Mouse (Mus musculus) spleen, adult 2 months (tissue): ENCODE results near the gene Acvr1b. TPM values are rescaled to one million over a fixed set of nuclear protein-coding genes. Genes with fewer than 3 reads are reported as not detected.

Experiments used
- DNase-seq, 2 experiments: peaks; one replicate each; pipeline versions ENCODE4 v3.0.0 to v3.0.0-alpha.2; 2012 to 2021; ENCODE audit warnings: low spot score in 2 of 2, low read depth in 1 of 2
- H3K27ac ChIP-seq: fragments of 200-500 bp; 2 replicates; pipeline ENCODE4 v1.5.1; 2012; ENCODE audit warnings: low read length, inconsistent platforms; ENCODE audit not compliant: insufficient read depth
- H3K27me3 ChIP-seq: fragments of 200-500 bp; 2 replicates; pipeline ENCODE4 v1.6.1; 2012; ENCODE audit warnings: mild to moderate bottlenecking, moderate library complexity, low read length, inconsistent platforms; ENCODE audit not compliant: control insufficient read depth, insufficient read depth
- H3K36me3 ChIP-seq: fragments of 200-500 bp; 2 replicates; pipeline ENCODE4 v1.6.1; 2012; ENCODE audit warnings: mild to moderate bottlenecking, low read length, inconsistent platforms; ENCODE audit not compliant: control insufficient read depth, insufficient read depth
- H3K4me1 ChIP-seq: fragments of 200-500 bp; 2 replicates; pipeline ENCODE4 v1.6.1; 2011; ENCODE audit warnings: inconsistent platforms; ENCODE audit not compliant: control insufficient read depth, insufficient read depth, insufficient read length
- H3K4me3 ChIP-seq: fragments of 200-500 bp; 2 replicates; pipeline ENCODE4 v1.5.1; 2011; ENCODE audit warnings: mild to moderate bottlenecking, inconsistent platforms; ENCODE audit not compliant: insufficient read depth, insufficient read length; ENCODE audit errors: extremely low read depth
- CTCF ChIP-seq: fragments of 200-500 bp; IDR thresholded peaks from 2 replicates; pipeline ENCODE4 v1.5.1; 2011; ENCODE audit warnings: mild to moderate bottlenecking, inconsistent platforms; ENCODE audit not compliant: insufficient read depth, insufficient read length, insufficient replicate concordance; ENCODE audit errors: extremely low read depth
- POLR2A ChIP-seq: fragments of 200-500 bp; IDR thresholded peaks from 2 replicates; pipeline ENCODE4 v1.6.1; 2011; ENCODE audit warnings: low read depth, low read length, inconsistent platforms
- WGBS: fragments of 180-500 bp; shearing (Covaris S2); methylation state at CpG from one replicate; pipeline ENCODE4 v1.1.7; 2018; 5-methylcytosine and 5-hydroxymethylcytosine counted together
- polyA plus RNA-seq: library from polyadenylated mRNA; depleted of rRNA; stranded (reverse); fragments of >200 nt; gene quantifications from 2 replicates; pipeline ENCODE4 v1.2.3, GENCODE M21; 2012

Gene Acvr1b
- polyA plus RNA-seq, 1 experiment = 17.9 TPM

DNA sequence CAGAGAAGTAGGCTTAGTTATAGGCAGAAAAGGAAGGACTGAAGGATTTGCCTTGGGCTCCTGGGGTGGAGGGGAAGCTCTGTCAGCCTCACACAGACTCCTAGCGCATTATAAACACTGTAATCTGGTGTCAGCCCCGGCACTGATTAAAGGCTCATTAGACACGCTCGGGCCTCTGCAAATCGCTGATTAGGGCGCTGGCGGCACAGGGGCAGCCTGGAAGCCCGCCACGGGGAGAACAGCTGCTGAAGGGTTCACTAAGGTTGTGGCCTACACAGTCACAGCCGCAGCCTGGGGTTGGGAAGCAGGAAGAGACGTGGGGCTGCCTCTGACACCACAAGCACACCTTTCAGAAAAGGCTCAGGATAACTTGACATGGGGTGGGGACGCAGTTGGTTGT, 34.0 kb upstream of the Acvr1b start:
- H3K27ac ChIP-seq = no peak overlapping the region
- no peaks in the 10 kb centered on the region for H3K36me3 ChIP-seq
- no peak for DNase-seq
- 60% methylated on average over 12 of the region's 12 CpGs for WGBS
- no peak overlapping the region for H3K4me3 ChIP-seq
- peaks cover 7% of the 10 kb centered on the region; the same call in 1 of the 2 replicates for H3K4me1 ChIP-seq
- TF ChIP-seq CTCF (no peak), POLR2A (no peak)
- H3K27me3 ChIP-seq = no peaks in the 10 kb centered on the region

DNA sequence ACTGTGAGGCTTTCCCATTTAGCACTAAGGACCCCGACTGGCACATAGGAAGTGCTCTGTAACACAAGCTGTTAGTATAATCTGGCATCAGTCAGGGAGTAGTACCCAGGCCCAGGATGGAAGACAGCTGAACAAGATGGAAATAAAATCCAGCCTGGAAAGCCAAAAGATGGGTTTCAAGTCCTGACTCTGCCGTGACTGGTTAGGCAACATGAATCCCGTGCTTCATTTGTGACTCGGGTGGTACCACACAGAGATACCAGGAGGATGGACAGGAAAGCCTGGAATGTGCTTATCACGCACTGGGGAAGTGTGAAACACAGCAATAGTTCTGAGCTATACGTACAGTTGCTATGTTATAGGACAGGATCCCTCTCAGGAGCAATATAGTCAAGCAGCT, 33.3 kb upstream of the Acvr1b start:
- Histone ChIP-seq H3K4me3 (no peak overlapping the region), H3K27ac (no peak overlapping the region)
- TF ChIP-seq CTCF (no peak), POLR2A (no peak)

GRCm38 (mm10) chr15:101141061-101141541, 32.8 kb upstream of the Acvr1b start:
- peak in 1 of 2 experiments; percentile 53 for DNase-seq

More for the DNA sequence above, 33.3 kb upstream of the Acvr1b start:
- no peaks in the 10 kb centered on the region for H3K27me3 ChIP-seq
- H3K36me3 ChIP-seq = no peaks in the 10 kb centered on the region
- peaks cover 7% of the 10 kb centered on the region; the same call in 1 of the 2 replicates for H3K4me1 ChIP-seq
- 67% methylated on average over 6 of the region's 6 CpGs for WGBS
- no peak for DNase-seq

DNA sequence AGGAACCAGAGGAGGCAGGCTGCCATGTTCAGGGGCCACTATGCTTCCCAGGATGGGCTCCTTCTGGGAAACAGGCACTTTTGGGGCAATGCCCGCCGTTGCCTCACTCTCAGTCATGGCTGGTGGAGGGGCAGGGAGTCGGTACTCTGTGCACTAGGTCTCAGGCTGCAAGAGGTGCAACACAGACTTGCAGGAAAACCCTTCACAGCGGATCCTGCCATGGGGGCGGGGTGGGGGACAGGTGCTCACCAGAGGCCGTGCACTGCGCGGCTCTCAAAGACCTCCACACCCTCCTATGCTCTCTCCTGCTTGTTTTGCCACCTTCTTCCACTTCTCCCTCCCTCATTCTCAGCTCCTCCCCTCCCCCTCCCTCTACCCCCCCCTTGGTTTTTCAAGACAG, 31.2 kb upstream of the Acvr1b start:
- no peak for DNase-seq
- no peaks in the 10 kb centered on the region for H3K36me3 ChIP-seq
- 83% methylated on average over 8 of the region's 8 CpGs for WGBS
- no peak overlapping the region for H3K27ac ChIP-seq
- no peak overlapping the region for H3K4me3 ChIP-seq
- H3K27me3 ChIP-seq = no peaks in the 10 kb centered on the region
- TF ChIP-seq POLR2A = no peak
- TF ChIP-seq CTCF = no peak
- peaks cover 23% of the 10 kb centered on the region for H3K4me1 ChIP-seq

More at GRCm38 (mm10) chr15:101141061-101141541, 32.8 kb upstream of the Acvr1b start:
- H3K4me3 ChIP-seq = no peak overlapping the region
- no peaks in the 10 kb centered on the region for H3K36me3 ChIP-seq
- 9% methylated on average over 10 of the region's 14 CpGs for WGBS
- TF ChIP-seq POLR2A = no peak
- TF ChIP-seq CTCF = no peak
- H3K27ac ChIP-seq = no peak overlapping the region
- H3K4me1 ChIP-seq = peaks cover 8% of the 10 kb centered on the region
- H3K27me3 ChIP-seq = no peaks in the 10 kb centered on the region

DNA sequence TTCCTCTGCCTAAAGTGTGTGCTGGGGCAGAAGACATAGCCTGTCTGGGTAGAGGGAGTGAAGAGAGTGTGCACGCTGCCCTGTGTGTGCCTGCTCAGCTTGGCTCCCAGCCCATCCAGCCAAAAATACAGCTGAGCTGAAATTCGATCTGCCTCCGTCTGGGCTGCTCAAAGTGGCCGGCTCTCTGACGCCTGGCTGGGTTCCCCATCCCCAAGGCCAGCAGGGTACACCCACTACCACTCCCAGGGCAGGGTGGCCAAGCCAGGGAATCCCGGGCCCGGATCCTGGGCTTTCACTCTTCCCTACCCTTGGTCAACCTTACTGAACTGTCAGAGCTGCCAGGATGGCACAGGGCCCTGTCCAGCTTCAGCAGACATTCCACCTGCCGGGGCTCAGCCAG, 30.4 kb upstream of the Acvr1b start:
- H3K27ac ChIP-seq = no peak overlapping the region
- peaks cover 27% of the 10 kb centered on the region for H3K4me1 ChIP-seq
- DNase-seq = no peak

GRCm38 (mm10) chr15:101144176-101144575, 29.7 kb upstream of the Acvr1b start:
- TF ChIP-seq CTCF (no peak), POLR2A (no peak)
- DNase-seq = no peak
- Histone ChIP-seq H3K4me1 (peaks cover 27% of the 10 kb centered on the region), H3K27ac (no peak overlapping the region; the same call in none of the 2 replicates), H3K4me3 (no peak overlapping the region), H3K36me3 (no peaks in the 10 kb centered on the region), H3K27me3 (no peaks in the 10 kb centered on the region)
- WGBS = 89% methylated on average over 5 of the region's 5 CpGs

More for the DNA sequence above, 30.4 kb upstream of the Acvr1b start:
- H3K27me3 ChIP-seq = no peaks in the 10 kb centered on the region
- no peak overlapping the region for H3K4me3 ChIP-seq
- WGBS = 61% methylated on average over 8 of the region's 8 CpGs
- TF ChIP-seq CTCF (no peak), POLR2A (no peak)
- H3K36me3 ChIP-seq = no peaks in the 10 kb centered on the region

- peak overlapping the region; percentile 31 for H3K27ac ChIP-seq
- no peaks in the 10 kb centered on the region for H3K27me3 ChIP-seq
- 61% methylated on average over 8 of the region's 8 CpGs for WGBS
- no peak overlapping the region for H3K4me3 ChIP-seq
- DNase-seq = no peak
- H3K4me1 ChIP-seq = peaks cover 22% of the 10 kb centered on the region
- no peak for TF ChIP-seq POLR2A
- TF ChIP-seq CTCF = no peak
- no peaks in the 10 kb centered on the region for H3K36me3 ChIP-seq
These were observed 29.1 kb upstream of the Acvr1b start for GRCm38 (mm10) chr15:101144779-101145178.
